ENCODE assay signal across 7 mouse cellular contexts in genomic region chr6:29396714-29397540, GRCm38 (mm10). TPM values are rescaled to one million over a fixed set of nuclear protein-coding genes. Genes with fewer than 3 reads are reported as not detected.
DNase-seq lines count a peak whose midpoint lies in the region; ATAC-seq and TF ChIP-seq lines count a peak whose summit lies in the region.

No protein-coding gene starts in this region.

- H3K4me2 ChIP-seq in embryonic facial prominence, embryonic 12.5 days (replicated peaks), result peak overlapping the region; percentile 88
- peak overlapping the region; percentile 92 for H3K4me2 ChIP-seq in intestine, postnatal 0 days (replicated peaks; ENCODE audit: low read depth)
- H3K4me2 ChIP-seq in neural tube, embryonic 15.5 days, result peak overlapping the region; percentile 89

- H3K4me3 ChIP-seq in layer of hippocampus, adult 2 months, result peak overlapping the region; percentile 70
- peak overlapping the region; percentile 63 for H3K4me3 ChIP-seq in embryonic facial prominence, embryonic 12.5 days
- H3K4me3 ChIP-seq in intestine, postnatal 0 days (ENCODE audit: low read depth, low read length), result peak overlapping the region; percentile 56
- peak overlapping the region; percentile 70 for H3K4me3 ChIP-seq in neural tube, embryonic 15.5 days (replicated peaks)

- ATAC-seq in embryonic facial prominence, embryonic 12.5 days (ENCODE audit: insufficient number of reproducible peaks, insufficient read depth, low FRiP score, low TSS enrichment), result peak; percentile 78
- peak; percentile 35 for ATAC-seq in intestine, postnatal 0 days
- ATAC-seq in neural tube, embryonic 15.5 days (ENCODE audit: low FRiP score), result peak; percentile 62

- H3K4me1 ChIP-seq in embryonic facial prominence, embryonic 12.5 days, result peaks cover 19% of the 10 kb centered on the region
- 0 out of 2 replicates have a peak, but pooled peaks cover 3% of the 10 kb centered on the region for H3K4me1 ChIP-seq in intestine, postnatal 0 days (replicated peaks; ENCODE audit: control insufficient read depth, insufficient read depth, low read length)
- peaks cover 23% of the 10 kb centered on the region for H3K4me1 ChIP-seq in neural tube, embryonic 15.5 days

- H3K36me3 ChIP-seq in embryonic facial prominence, embryonic 12.5 days, result no peaks in the 10 kb centered on the region
- H3K36me3 ChIP-seq in intestine, postnatal 0 days (ENCODE audit: control insufficient read depth, insufficient read depth), result no peaks in the 10 kb centered on the region
- no peaks in the 10 kb centered on the region for H3K36me3 ChIP-seq in neural tube, embryonic 15.5 days

- H3K27ac ChIP-seq in layer of hippocampus, adult 2 months, result peak overlapping the region; percentile 85
- H3K27ac ChIP-seq in embryonic facial prominence, embryonic 12.5 days, result peak overlapping the region; percentile 23
- H3K27ac ChIP-seq in intestine, postnatal 0 days (ENCODE audit: low read depth, low read length), result no peak overlapping the region
- peak overlapping the region; percentile 82 for H3K27ac ChIP-seq in neural tube, embryonic 15.5 days (replicated peaks)

- peaks cover 19% of the 10 kb centered on the region for H3K27me3 ChIP-seq in embryonic facial prominence, embryonic 12.5 days
- peaks cover 33% of the 10 kb centered on the region for H3K27me3 ChIP-seq in intestine, postnatal 0 days (replicated peaks; ENCODE audit: control insufficient read depth, insufficient read depth, low read length)
- peaks cover 8% of the 10 kb centered on the region; the same call in 1 of the 2 replicates for H3K27me3 ChIP-seq in neural tube, embryonic 15.5 days (replicated peaks)

- no peaks in the 10 kb centered on the region for H3K9me3 ChIP-seq in embryonic facial prominence, embryonic 12.5 days
- no peaks in the 10 kb centered on the region for H3K9me3 ChIP-seq in intestine, postnatal 0 days (ENCODE audit: control insufficient read depth)
- no peaks in the 10 kb centered on the region for H3K9me3 ChIP-seq in neural tube, embryonic 15.5 days (replicated peaks)

- peak overlapping the region; percentile 77 for H3K9ac ChIP-seq in embryonic facial prominence, embryonic 12.5 days
- H3K9ac ChIP-seq in intestine, postnatal 0 days (ENCODE audit: low read depth, low read length), result peak overlapping the region; percentile 40; the same call in 1 of the 2 replicates
- peak overlapping the region; percentile 86 for H3K9ac ChIP-seq in neural tube, embryonic 15.5 days (replicated peaks)

- TF ChIP-seq CTCF in layer of hippocampus, adult 2 months (conservative IDR thresholded peaks at IDR 0.05), result no peak
- TF ChIP-seq CTCF in intestine, postnatal 0 days (IDR thresholded peaks at IDR 0.05; ENCODE audit: low read depth), result 0 out of 2 replicates have a peak, but pooled peaks have one; percentile 1

- DNase-seq in layer of hippocampus, adult 2 months (ENCODE audit: low spot score in 2 of 2), result peak in 1 of 2 experiments; percentile 8
- DNase-seq in layer of hippocampus, adult 8-10 months (ENCODE audit: low spot score in 2 of 2), result no peak
- peak; percentile 13 for DNase-seq in ZHBTc4 (ENCODE audit: low read depth, low spot score)
- DNase-seq in spleen, adult 12 weeks (ENCODE audit: low spot score), result no peak

- 2% methylated on average over 24 of the region's 24 CpGs for WGBS in embryonic facial prominence, embryonic 12.5 days
- WGBS in intestine, postnatal 0 days, result 10% methylated on average over 24 of the region's 24 CpGs
- WGBS in neural tube, embryonic 15.5 days, result 1% methylated on average over 22 of the region's 24 CpGs

RNA-seq across cellular contexts. Expression of gene Ccdc136, which starts 0.8 kb away (rescaled TPM):
- 10 to 100 TPM; 66.9 to 74.2 TPM for total RNA-seq in layer of hippocampus, adult 2 months (2021)
- total RNA-seq in layer of hippocampus, adult 8-10 months (2022), result 10 to 100 TPM; 77.8 to 87.7 (median 83.6) TPM
- 26.6 and 26.9 TPM in 2 replicates for polyA plus RNA-seq in embryonic facial prominence, embryonic 12.5 days (2016; fragmentation: Nextera tagmentation; extraction: Ambion mirVana)
- polyA plus RNA-seq in intestine, postnatal 0 days (2015; fragmentation: Nextera tagmentation; extraction: Ambion mirVana), result 3.3 and 4.0 TPM in 2 replicates
- 49.2 and 53.6 TPM in 2 replicates for polyA plus RNA-seq in neural tube, embryonic 15.5 days (2015; fragmentation: Nextera tagmentation; extraction: Ambion mirVana)

RNA-seq across cellular contexts. Expression of gene Opn1sw, which starts 8.7 kb away (rescaled TPM):
- total RNA-seq in layer of hippocampus, adult 2 months (2021), result not detected
- under 1 TPM in 2 of 4 experiments, not detected in 2; 0.33 to 0.80 TPM for total RNA-seq in layer of hippocampus, adult 8-10 months (2022)
- 0.61 and 0.90 TPM in 2 replicates for polyA plus RNA-seq in embryonic facial prominence, embryonic 12.5 days (2016; fragmentation: Nextera tagmentation; extraction: Ambion mirVana)
- 0.13 and 0.21 TPM in 2 replicates for polyA plus RNA-seq in intestine, postnatal 0 days (2015; fragmentation: Nextera tagmentation; extraction: Ambion mirVana)
- polyA plus RNA-seq in neural tube, embryonic 15.5 days (2015; fragmentation: Nextera tagmentation; extraction: Ambion mirVana), result 0.22 and 0.61 TPM in 2 replicates

RNA-seq across cellular contexts. Expression of gene Flnc, which starts 36.1 kb away (rescaled TPM):
- total RNA-seq in layer of hippocampus, adult 2 months (2021), result 1 to 10 TPM; 1.2 to 1.4 TPM
- total RNA-seq in layer of hippocampus, adult 8-10 months (2022), result 1 to 10 TPM; 2.1 to 8.8 (median 5.4) TPM
- polyA plus RNA-seq in embryonic facial prominence, embryonic 12.5 days (2016; fragmentation: Nextera tagmentation; extraction: Ambion mirVana), result 14.0 and 15.6 TPM in 2 replicates
- 3.5 and 3.8 TPM in 2 replicates for polyA plus RNA-seq in intestine, postnatal 0 days (2015; fragmentation: Nextera tagmentation; extraction: Ambion mirVana)
- 5.2 and 5.3 TPM in 2 replicates for polyA plus RNA-seq in neural tube, embryonic 15.5 days (2015; fragmentation: Nextera tagmentation; extraction: Ambion mirVana)

RNA-seq across cellular contexts. Expression of gene Calu, which starts 49.1 kb away (rescaled TPM):
- total RNA-seq in layer of hippocampus, adult 2 months (2021), result 10 to 100 TPM; 65.3 to 67.6 TPM
- total RNA-seq in layer of hippocampus, adult 8-10 months (2022), result 10 to 100 TPM; 65.8 to 71.3 (median 69.3) TPM
- polyA plus RNA-seq in embryonic facial prominence, embryonic 12.5 days (2016; fragmentation: Nextera tagmentation; extraction: Ambion mirVana), result 314 and 332 TPM in 2 replicates
- 126 and 134 TPM in 2 replicates for polyA plus RNA-seq in intestine, postnatal 0 days (2015; fragmentation: Nextera tagmentation; extraction: Ambion mirVana)
- polyA plus RNA-seq in neural tube, embryonic 15.5 days (2015; fragmentation: Nextera tagmentation; extraction: Ambion mirVana), result 158 and 182 TPM in 2 replicates
